Mouse (Mus musculus): ENCODE data around the gene Pax5.

The Pax5 gene

GRCm38 (mm10) chr4:44705151-44705550 lies 5.1 kb downstream of the Pax5 start:
- DNase-seq = peak; percentile 74 to 81

- peak; percentile 98 to 99 for DNase-seq
Observed at GRCm38 (mm10) chr4:44704369-44704745, 5.9 kb downstream of the Pax5 start.

- DNase-seq = peak in 1 of 2 experiments; percentile 46
Observed at GRCm38 (mm10) chr4:44703686-44704368, 6.5 kb downstream of the Pax5 start.

- DNase-seq = peak; percentile 51 to 59
Observed at GRCm38 (mm10) chr4:44702891-44703685, 7.2 kb downstream of the Pax5 start.

- peak; percentile 38 to 47 for DNase-seq
Observed at GRCm38 (mm10) chr4:44702011-44702527, 8.2 kb downstream of the Pax5 start.

- DNase-seq = peak in 1 of 2 experiments; percentile 39
Observed at GRCm38 (mm10) chr4:44701513-44701912, 8.8 kb downstream of the Pax5 start.

DNA sequence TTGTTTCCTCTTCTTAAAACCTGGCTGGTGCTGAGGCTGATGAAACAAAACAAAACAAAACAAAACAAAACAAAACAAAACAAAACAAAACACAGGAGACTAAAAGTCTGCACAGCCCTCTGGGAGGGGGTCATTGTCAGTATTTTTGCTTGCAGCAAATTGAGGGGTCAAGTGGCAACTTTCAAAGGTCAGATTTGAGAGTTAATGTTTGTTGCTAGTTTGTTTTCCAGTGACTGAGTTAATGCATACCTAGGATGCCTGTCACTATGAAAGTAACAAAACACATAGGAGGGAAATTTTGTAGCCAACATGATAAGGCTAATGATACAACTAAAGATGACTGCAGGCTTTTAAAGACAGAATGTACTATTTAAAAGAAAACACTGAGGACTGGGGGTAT lies 13.6 kb downstream of the Pax5 start:
- DNase-seq = no peak

- DNase-seq = no peak
Observed at GRCm38 (mm10) chr4:44694369-44694768, 15.9 kb downstream of the Pax5 start.

GRCm38 (mm10) chr4:44685582-44685981 lies 24.7 kb downstream of the Pax5 start:
- peak; percentile 17 to 19 for DNase-seq

DNA sequence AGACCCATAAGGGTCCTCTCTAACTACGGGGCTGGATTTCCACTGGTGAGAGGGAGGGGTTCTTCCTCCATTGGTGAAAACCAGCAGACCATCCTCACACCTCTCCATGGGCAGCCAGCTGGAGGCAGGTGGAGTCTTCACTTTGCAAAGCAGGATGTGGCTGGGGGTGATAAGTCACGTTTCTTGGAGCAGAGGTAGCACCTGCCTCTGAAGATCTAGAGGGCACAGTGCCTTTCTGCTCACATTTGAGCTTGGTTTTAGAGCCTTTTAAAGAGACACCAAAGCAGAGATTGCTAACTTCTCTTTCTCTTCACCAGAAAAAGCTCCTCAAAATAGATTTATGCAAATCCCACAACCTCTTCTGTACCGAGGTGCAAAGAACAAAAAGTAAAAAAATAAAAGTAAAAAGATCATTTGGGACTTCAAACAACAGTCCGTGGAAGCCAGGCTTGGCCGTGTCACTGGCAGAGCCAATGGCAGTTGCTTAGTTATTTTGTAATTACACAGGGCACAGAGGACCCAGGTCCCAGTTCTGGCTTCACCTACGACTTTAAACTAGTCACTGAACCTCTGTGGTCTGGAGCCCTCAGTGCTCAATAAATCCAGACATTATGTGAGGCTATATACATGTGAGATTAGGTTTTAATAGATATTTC lies 29.9 kb downstream of the Pax5 start:
- DNase-seq = peak; percentile 68 to 70

DNA sequence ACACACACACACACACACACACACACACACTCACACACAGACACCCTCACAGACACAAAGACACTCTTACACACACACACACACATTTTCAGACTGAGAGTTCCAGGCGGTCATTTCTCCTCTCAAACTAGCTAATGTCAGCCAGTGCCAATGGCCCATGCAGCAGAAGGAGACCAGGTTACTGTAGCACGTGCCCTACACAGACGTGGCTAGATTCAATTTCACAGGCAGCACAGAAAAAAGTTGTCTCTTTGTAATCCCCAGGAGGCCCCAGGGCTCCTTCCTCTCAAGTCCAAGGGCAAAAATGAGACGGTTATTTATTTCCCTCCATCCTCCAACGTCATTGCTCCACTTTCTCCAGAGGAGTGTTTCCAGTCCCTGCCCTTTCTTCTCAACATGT lies 31.6 kb downstream of the Pax5 start:
- DNase-seq = peak in 1 of 2 experiments; percentile 25

DNA sequence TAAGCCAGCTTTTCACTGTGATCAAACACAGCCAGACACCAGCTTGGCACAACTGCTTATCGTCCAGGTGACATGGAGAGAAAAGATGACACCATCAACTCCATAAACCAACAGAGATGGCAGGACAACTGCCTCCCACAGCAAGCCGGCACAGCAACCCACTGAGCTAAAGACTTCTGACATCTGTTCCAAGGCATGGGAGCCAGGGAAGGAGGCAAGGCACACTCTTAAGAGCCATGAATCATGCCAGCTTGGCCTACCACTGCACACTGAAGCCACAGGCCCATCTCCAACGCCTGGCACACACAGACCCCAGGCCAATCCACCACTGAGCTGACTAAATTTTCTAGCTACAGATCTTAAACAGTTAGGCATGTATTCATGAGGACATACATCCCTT lies 32.3 kb downstream of the Pax5 start:
- no peak for DNase-seq

- peak; percentile 46 to 59 for DNase-seq
Observed at GRCm38 (mm10) chr4:44674973-44675372, 35.3 kb downstream of the Pax5 start.

GRCm38 (mm10) chr4:44673726-44674125 lies 36.6 kb downstream of the Pax5 start:
- DNase-seq = peak in 1 of 2 experiments; percentile 17

DNA sequence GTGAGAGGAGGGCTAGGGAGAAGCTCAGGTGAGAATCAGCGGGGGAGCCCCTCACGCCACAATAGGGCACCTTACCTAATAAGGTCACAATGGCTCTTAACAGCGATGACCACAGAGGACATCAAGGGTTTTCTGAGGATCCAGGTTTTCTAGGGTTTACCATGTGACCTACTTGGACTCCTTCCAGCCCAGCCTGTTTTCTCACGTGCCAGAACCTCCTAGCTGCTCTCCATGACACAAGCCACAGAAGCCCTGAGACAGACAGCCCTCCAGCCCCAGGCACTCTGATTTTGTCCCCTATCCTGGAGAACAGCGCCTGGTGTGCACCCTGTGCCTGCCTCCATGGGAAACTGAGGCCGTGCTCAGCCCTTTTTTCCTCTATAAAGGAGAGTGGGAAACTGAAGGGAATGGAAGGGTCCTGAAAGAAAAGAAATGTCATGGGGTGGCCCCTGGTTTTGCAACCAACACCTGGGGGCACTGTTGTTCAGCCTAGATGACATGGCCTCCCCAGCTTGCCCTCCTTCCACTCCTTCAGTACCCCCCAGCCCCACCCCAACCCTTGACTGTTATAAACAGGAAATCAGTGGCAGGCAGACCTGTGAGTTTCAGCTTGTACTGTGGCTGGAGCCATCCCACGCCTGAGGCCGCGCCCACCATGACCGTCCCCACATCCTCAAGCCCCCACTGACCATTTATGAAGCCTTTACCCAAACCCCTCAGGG lies 37.9 kb downstream of the Pax5 start:
- DNase-seq = peak; percentile 82 to 86

DNA sequence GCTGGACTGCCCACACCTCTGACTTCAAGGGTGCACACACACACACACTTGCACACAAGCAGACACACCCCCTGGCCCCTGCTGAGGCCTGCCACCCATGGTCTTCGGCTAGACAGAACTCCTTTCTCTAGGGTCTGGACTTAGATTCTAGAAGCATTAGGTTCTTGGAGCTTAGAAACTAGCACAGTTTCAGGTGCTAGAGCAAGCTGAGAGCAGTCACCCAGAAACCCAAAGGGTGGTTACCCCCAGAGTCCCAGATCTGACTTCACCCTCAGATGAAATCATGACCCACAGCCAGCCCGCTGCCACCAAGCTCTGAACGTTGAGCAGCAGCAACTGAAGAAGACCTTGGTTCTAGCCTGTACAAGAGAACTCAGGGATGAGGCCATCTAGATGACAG lies 38.8 kb downstream of the Pax5 start:
- DNase-seq = peak; percentile 70 to 73

- peak; percentile 92 to 95 for DNase-seq
Observed at GRCm38 (mm10) chr4:44671035-44671434, 39.3 kb downstream of the Pax5 start.

- DNase-seq = peak in 1 of 2 experiments; percentile 20
Observed at GRCm38 (mm10) chr4:44670380-44670779, 39.9 kb downstream of the Pax5 start.

DNA sequence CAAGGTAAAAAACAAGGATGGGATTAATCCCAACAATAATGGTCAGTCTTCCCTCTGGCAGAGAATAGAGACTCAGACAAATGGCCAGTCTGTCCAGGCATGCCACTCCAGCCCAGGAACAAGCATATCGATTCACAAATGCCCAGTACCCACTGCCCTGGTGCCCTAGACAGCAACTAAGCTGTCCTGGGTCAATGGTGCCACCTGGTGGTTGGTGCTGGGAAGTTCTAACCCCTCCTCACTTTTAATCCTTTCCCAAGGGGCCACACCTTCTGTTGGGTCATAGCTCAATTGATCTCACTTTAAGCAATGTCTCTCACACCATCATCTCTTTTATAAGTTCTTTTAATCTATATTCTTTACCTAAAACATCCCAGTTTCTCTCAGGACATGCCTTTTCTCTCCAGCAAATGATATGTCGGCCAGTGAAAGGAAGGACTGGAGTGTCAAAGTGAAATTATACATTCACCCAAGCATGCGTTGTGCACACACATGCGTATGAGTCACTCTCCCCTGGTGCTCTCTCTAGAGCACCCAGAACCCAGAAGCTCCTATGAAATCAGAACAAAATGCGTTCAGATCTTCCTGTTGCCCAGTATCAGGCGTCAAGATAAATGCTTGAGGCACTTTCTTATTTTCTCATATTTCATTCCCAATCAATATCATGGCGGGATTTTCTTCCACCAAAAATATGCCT lies 40.7 kb downstream of the Pax5 start:
- DNase-seq = peak; percentile 87

GRCm38 (mm10) chr4:44668574-44668973 lies 41.7 kb downstream of the Pax5 start:
- DNase-seq = peak; percentile 32 to 34

DNA sequence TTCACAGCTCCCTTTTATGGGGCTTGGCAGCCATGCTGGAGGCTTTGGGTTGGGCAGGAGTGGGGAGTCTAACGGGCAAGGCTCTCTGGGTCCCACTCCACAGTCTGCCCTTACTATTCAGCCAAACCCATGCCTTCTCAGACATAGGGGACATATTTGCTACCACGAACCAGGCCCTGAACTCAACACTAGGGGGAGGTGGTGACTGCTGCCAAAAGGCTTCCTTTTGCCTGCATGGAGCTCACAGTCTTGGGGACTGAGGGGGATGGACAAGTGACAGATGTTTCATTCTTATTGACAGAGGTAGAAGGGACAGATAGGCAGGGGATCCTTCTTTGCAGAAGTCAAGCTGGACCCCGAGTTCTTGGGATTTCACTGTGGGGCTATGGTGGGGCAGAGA lies 42.1 kb downstream of the Pax5 start:
- DNase-seq = peak; percentile 49 to 60

- peak; percentile 80 to 83 for DNase-seq
Observed at GRCm38 (mm10) chr4:44667369-44667768, 42.9 kb downstream of the Pax5 start.
